Mouse (Mus musculus): ENCODE results near the gene Malsu1.

The Malsu1 gene

DNA sequence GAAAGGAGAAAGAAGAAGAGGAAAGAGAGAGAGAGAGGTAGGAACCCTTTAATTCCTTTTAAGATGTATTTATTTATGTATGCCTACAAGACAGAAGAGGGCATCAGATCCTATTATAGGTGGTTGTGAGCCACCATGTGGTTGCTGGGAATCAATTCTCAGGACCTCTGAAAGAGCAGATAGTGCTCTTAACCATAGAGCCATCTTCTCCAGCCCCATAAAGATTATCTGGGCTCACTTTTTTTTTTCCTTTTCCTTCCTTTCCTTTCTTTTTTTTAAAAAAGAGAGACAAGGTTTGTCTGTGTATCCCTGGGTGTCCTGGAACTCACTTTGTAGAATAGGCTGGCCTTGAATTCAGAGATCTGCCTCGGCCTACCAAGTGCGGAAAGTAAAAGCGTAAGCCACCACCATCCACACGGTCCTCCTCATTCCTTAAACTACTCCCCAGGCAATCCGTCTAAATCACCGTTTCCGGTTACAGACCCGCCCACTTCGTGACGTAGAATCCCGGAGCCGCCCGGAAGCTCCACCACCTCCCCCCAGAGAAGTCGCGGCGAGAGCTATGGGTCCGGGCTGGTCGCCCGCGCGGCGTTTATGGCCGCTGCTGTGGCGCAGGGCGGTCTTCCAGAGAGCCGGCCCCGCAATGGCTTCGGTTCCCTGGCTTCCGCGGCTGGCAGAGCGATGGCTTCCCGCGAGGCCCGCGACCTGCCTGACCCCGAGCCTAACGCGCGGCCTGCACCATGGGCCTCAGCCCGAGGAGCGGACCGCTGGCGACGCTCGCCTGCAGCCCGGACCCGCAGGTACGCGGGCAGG is at the start of gene Malsu1:
Gene Malsu1 (plus strand): TSS at position 492 of the 813 bp plus-strand sequence.
- peak; percentile 95 for DNase-seq

DNA sequence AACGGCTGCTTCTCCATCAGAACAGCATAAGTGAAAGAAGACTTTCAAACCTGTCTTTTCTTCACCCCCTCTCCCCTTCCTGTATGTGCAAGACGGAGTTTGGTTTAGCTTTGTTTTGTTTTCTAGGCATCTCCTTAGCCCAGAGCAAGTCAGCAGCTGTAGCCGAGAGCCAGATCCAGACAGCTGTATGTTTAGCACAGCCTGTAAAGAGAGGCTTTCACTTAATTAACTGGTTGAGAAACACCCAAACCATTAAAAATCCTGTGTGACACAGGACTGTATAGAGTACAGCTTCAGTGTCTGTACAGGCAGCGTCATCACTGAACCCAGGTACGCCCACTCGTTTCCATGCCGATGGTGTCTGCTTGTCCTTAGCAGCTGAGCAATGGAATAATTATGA is 48.3 kb upstream of the Malsu1 start:
- DNase-seq = no peak

DNA sequence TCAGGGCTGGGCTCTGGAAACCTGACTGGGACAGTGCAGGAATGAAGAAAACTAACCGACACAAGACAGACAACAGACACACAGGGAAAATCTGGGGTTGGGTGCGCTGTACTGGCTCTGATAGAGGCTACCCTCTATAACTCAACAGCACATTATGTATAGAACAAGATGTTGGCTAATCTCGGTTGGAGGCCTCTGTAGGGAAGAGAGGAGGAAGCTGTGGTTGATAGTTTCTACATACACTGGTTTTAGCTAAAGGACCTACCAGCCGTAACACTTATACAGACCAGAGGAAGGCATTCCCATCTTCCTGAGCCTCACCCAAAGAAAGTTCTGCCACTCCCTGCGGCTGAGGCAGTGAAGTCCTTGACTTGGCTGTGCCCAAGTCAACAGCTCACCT is 47.1 kb upstream of the Malsu1 start:
- DNase-seq = no peak

DNA sequence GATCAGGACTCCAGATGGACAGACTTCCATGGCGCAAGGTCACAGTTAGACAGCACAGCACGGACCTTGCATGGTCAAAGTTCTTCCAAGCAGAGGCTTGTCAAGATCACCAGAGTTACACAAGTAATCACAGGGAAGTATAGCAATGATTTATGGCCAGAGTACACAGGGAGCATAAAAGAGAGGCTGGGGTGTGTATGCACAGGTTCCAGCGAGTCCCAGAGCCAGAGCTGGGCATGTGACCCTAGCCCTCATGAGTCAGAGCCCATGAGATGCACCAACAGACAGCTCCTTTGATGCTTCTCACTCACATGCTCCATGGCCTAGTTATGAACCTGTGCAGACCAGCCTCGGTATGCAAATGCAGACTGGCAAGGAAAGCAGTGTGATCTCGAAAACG is 45.6 kb upstream of the Malsu1 start:
- no peak for DNase-seq

DNA sequence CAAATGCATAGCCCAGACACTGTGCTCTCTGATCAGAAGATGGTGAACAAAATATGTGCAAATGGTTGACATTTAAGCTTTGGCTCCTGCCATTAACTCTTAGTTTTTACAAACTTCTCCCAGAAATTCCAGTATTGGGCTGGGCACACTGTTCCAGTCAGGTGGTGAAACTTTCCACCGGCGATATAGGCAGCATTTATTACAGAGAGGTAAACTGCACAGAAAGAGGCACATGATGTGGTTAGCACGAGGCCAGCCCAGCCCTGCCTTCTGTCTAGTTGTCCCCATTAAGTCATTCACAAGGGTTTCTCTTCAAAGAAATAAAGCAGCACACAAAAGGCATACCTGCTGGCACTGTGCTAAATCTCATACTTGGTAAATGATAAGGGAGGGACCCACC is 44.9 kb upstream of the Malsu1 start:
- DNase-seq = no peak

DNA sequence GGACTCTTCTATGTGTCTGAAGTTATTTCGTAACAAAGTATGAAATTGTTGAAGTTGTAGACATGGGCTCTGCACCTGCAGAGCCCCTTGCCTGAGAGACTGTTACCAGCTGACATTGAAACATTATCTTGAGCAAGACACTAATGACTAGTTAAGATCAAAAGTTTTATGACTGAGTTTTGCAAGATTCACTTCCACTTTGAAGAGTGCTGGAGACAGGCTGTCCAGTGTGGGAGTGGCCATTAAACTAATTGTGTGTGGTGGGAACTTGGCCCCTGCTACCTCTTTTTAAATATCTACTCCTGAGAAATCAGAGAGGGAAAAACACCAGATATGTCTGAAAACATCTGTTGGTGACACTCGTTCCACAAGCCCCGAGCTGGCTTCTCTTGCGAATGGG is 42.4 kb upstream of the Malsu1 start:
- no peak for DNase-seq

DNA sequence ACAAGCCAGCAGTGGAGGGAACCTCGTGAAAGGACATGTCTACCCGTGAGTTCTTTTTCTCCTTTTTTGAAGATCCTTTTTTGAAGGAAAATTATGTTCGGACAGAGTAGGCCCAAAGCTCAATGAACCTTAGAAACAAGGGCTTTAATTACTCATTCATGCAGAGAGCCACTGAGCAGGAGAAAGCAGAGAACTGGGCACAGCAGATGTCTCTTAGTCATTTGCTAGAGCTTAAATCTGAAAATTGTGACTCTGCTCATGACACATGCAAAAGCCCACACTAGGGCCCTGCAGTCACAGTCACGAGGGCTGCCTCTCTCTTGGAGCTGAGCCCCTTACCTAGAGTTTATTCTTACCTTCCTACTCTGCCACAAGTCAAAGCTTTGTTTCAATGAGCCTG is 40.8 kb upstream of the Malsu1 start:
- no peak for DNase-seq

DNA sequence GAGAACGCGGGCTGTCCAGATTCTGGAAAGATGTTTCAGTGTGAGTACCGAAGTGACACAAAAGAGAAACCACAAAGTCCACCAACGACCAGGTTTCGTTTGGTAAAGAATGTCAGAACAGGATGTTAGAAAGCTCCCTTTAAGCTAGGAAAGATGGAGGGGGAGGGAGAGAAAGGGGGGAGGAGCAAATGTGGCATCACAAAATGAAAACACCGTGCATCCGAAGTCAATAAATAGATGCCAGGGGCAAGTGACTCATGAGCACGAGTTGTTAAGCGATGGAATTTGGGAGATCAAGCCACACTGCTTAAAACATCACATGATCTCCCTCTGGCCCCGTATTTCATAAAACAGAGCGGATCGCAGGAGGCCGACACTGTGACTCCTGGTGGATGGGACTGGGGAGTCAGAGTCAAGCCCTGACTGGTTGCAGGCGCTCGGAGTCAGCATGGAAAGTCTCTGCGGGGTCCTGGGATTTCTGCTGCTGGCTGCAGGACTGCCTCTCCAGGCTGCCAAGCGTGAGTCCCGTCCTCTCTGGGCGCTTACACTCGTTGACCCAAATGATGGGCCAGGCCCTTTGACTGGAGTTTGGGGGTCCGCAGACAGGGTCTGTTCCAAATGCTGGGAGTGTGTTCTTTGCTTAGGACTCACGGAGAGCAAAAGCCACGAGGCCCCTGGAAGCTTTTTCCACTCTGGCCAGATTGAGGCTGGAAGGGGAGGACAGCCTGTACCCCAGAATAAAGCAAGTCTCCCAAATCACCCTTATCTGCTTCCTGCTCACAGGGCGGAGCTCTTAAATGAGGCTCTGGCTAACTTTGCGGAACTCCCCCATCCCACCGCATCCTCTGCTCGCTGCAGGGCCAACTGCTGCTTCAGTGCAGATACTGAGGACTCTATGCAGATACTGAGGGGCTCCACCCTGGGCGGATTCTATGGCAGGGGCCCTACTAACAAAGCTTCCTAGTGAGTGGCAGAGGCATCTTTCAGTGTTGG is 37.0 kb upstream of the Malsu1 start, which contains the start of gene Gpnmb:
Gene Gpnmb (plus strand): TSS at position 272 of the 993 bp plus-strand sequence.
- peak; percentile 33 for DNase-seq

DNA sequence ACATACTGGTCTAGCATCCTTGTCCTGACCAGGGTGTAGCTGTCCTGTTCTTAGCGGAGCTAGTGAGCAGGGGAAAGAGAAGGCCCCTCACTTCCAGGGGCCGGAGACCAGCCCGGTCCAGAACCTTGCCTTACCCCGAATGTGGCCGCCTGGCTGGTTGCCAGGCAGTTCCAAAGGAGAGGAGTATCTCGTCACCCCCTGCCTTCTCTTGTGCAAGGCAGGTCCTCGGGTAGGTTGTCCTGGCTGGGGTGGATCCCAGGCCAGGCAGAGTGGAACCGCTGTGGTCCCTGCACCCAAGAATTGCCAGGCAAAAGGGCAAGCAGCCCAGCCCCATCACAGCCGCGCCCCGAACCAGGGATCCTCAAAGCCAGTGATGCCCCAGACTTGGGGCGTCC is 36.3 kb upstream of the Malsu1 start:
- no peak for DNase-seq

DNA sequence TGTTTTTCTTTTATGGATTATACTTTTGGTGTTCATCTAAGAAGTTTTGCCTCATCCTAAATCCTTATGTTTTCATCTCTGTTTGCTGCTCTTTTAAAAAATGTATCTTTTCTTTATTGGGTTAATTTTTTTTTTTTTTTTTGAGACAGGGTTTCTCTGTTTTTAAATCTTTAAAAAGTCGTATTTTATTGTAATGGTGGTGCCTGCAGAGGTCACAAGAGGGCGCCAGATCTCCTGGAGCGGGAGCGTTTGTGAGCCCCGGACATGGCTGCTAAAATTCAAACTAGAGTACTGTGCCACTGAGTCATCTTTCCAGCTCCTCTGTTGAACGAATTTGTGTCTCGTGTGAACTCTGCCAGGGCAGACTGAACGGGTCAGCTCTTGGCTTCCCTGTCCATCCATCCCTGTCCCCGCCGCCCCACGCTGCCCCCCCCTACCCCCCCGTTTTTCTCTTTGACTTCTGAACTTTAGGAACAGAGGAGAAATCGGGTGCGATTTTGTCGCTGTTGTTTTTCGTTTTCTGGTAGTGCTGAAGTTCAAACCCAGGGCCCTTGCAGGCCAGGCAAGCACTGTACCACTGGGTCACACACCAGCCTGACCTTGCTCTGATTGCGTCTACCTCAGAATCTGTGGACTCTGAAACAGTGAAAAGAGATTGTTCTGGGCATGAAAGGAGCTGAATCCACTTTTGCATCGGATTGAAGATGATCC is 34.0 kb upstream of the Malsu1 start:
- peak; percentile 79 for DNase-seq

DNA sequence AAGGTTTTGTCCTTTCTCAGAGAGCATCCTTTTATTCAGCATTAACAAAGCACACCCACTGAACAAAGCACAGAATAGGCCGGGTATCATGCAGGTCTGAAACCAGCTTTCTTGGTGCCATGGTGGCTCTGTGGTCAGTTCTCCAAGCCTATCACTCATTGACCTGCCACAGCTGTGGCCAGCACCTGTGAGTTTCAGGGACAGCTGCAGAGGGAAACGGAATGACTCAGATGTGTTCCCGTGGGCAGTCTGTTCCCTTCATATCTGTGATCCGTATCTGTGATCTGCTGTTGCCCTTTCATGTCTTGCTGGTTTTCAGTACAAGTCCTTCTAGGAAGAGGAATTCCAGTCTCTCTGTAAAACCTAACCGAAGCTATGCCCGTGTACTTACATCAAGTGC is 27.1 kb upstream of the Malsu1 start:
- DNase-seq = no peak

DNA sequence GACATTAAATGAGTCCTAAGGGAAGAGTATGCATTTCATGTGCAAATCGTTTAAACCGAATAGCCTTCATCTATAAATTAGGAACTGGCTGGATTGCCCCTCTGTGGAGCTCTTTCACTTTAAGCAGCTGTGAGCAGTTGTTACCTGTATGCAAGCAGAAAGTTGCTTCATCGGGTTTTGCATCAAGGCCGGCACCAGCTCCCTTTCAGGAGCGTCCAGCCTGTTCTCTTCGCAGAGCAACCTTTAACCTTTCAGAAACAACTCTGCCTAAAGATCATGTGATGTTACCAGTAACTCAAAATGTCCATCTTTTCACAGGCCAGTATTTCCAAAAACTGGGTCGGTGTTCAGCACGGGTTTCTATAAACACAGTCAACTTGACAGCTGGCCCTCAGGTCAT is 26.6 kb upstream of the Malsu1 start:
- DNase-seq = no peak

DNA sequence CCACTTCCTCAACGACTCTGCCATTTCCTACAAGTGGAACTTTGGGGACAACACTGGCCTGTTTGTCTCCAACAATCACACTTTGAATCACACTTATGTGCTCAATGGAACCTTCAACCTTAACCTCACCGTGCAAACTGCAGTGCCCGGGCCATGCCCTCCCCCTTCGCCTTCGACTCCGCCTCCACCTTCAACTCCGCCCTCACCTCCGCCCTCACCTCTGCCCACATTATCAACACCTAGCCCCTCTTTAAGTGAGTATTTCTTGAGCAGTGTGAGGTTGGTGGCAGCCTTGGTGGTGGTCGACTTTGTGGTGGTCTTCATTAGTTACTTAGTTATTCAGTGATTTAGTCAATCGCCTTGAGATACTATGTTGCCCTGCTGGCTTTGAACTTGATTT is 25.7 kb upstream of the Malsu1 start:
- no peak for DNase-seq

DNA sequence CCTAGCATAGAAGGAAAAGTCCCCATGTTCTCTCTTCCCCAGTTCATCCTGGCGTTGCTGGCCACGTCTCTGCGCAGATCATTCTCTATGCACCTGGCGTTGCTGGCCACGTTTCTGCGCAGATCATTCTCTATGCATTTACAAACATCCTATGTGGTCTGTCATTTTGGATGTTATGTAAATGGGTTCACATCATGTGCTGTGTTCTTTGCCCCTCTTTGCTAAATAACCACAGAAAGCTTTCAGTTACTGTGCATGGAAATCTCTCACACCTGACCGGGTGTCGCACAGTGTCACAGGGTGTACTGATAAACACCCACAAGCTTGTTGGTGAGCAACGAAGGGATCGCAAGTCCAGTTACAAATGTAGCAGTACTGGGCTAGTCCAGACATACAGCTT is 25.2 kb upstream of the Malsu1 start:
- no peak for DNase-seq

DNA sequence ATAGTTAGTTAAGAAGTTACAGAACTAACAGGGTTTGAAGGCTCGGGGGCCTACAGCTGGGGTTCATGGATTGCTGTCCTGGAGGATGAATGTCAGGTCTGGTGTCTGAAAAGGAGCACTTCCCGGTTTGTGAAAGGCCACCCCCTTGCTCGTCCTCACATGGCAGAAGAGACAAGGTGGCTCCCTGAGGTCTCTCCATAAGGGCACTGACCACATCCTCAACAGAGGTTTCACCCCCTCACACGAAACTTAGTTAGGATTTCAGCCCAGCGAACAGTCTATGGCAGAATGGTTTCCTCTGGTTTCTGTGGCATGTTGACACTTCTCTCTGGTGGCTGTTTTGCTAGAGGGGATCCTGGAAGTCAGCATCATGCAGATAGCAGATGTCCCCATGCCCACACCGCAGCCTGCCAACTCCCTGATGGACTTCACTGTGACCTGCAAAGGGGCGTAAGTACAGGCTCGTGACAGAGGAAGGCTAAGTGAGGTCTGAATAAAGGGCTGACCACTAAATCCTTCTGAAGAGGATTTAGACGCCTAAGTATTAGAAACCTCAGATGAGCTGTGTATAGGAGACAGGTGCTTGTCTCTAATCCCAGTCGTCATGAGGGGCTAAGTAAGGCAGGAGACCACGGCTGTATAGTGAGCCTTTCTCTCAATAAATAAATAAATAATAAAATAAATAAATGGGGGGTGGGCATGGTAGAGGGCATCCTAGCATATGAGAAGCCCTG is 22.8 kb upstream of the Malsu1 start:
- DNase-seq = no peak

DNA sequence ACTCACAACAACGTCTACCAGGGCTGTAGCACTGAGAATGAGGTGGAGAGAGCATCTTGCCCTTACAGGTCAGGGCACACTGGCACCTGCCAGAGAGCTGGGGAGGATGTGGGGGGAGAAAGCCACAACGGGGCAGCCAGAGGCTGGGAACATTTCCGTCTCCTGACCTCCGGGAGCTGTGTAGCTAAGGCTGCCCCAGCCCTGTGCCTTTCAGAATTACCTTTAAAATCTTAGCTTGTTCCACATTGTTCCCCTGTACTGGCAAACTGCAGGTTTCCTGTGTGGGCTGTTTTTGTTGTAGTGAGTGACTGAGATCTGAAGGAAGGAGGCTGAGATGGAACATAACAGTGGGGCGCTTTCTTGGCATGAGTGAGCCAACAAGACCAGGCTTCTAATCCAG is 21.4 kb upstream of the Malsu1 start:
- peak; percentile 32 for DNase-seq

DNA sequence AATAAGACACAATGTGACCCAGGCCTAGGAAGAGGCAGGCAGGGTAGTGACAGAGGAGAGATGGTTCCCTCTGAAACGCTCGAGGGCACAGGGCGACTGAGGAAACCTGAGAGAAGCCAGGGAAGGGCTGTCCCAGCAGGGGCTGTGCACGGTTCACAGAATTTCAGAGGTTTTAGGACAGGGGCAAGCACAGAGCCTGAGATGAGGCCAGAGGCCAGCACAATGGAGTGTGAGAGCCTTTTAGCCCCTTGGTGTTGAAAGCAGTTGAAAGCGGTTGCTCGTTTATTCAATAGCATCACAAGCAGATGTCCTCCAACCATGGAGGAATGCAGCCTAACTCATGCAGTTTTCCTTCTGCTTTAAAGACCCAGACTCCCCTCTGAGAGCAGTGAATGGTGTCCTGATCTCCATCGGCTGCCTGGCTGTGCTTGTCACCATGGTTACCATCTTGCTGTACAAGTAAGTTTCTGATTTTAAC is 18.3 kb upstream of the Malsu1 start:
- no peak for DNase-seq

DNA sequence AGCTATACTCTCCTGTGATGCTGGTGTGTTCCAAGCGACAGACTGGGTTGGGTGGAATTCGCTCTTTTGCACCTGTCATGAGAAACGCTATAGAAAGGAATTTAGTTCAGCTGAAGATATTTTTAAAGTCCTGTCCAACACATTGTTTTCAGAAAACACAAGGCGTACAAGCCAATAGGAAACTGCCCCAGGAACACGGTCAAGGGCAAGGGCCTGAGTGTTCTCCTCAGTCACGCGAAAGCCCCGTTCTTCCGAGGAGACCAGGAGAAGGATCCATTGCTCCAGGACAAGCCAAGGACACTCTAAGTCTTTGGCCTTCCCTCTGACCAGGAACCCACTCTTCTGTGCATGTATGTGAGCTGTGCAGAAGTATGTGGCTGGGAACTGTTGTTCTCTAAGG is 17.6 kb upstream of the Malsu1 start:
- no peak for DNase-seq

DNA sequence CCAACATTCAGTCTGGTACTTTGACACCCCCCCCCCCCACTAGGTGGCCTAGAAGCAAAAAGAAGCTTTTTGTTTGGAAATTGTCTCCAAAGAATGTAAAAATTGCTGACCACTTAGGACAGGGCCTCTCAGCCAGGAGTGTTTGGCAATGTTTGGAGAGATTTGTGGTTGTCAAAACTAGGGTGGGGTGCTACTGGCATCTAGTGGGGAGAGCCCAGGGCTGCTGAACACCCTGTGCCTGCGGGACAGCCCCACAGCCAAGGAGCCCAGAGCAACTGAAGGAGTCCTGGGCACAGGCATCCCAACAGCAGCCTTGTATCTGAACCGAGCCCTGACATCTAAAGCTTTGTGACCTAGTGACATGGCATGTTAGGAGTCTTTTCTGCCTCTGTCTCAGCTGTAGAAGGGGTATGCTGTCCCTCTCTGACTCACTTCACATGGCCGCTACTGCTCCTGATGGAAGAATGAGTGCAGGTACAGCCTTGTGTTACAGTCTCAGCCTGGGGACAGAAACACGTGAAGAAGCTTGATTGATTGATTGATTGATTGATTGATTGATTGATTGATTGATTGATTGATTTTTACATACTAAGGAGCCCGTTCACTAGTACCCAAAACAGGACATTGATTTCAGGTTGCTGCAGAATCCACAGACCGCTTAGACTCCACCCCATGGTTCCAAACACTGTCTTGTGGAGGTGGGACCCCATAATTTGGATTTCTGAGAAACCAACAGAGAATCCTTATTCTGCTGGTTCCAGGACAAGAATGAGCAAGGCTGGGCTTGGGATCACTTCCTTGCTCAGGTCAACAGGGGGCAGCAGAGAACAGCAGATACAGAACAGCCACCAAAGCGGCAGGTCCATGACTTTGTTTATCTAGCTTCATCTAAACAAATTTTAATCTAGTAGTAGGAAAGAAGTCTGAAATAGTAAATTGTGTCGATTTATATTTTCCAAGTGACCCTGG is 16.3 kb upstream of the Malsu1 start:
- DNase-seq = peak; percentile 76

DNA sequence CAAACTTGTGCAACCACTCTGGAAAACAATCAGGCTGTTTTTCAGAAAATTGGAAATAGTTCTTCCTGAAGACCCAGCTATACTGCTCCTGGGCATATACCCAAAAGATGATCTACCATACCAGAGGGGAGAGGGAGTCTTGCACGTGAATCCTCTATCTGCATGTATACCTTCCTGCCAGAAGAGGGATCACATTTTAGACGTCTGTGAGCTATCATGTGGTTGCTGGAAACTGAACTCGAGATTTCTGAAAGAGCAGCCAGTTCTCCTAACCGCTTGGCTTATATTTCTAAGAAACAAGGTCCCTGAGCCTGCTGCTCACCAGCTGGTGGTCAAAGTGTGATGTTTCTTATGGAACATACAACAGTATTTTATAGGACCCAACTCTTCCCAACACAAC is 5.2 kb upstream of the Malsu1 start:
- DNase-seq = no peak

DNA sequence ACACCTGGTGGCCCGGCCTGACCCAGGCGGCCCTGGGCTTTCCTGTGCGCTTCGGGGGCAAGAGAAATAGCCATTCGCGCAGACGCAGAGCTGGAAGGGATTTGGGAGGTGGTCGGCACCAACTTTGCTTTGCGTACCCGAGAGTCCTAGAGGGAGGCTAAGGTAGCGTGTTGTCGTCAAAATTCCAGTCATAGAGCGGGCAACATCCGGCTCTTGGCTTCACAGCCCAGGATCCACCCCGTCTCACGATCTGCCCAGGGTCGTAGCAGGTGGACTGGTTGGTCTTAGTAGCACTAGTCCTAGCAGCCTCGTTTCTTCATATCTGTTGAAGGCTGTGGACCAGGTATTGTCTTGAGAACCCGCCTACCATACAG is 509 bp downstream of the Malsu1 start:
- no peak for DNase-seq

Measured in thymus, postnatal 14 days (tissue).